Mouse (Mus musculus) embryonic facial prominence, embryonic 10.5 days (tissue): ENCODE measurements around the gene Naa10. TPM values are rescaled to one million over a fixed set of nuclear protein-coding genes. Genes with fewer than 3 reads are reported as not detected.

Experiments used
- DNase-seq: peaks from one replicate; pipeline ENCODE4 v3.0.0-alpha.2; 2017; ENCODE audit warnings: low spot score
- H3K27ac ChIP-seq: fragments of 300-500 bp; sonication (generic); replicated peaks from 2 replicates; pipeline ENCODE4 v1.5.1; 2016; ENCODE audit warnings: mild to moderate bottlenecking
- H3K27me3 ChIP-seq: fragments of 300-500 bp; sonication (generic); replicated peaks from 2 replicates; pipeline ENCODE4 v1.6.1; 2016; ENCODE audit warnings: low read depth, mild to moderate bottlenecking; ENCODE audit not compliant: poor library complexity, severe bottlenecking
- H3K36me3 ChIP-seq: fragments of 300-500 bp; sonication (generic); replicated peaks from 2 replicates; pipeline ENCODE4 v1.6.1; 2016; ENCODE audit warnings: mild to moderate bottlenecking, moderate library complexity
- H3K4me1 ChIP-seq: fragments of 300-500 bp; sonication (generic); 2 replicates; pipeline ENCODE4 v1.6.1; 2016
- H3K4me3 ChIP-seq: fragments of 300-500 bp; sonication (generic); 2 replicates; pipeline ENCODE4 v1.5.1; 2016; ENCODE audit warnings: mild to moderate bottlenecking, moderate library complexity
- H3K9me3 ChIP-seq: fragments of 300-500 bp; sonication (generic); 2 replicates; pipeline ENCODE4 v1.6.1; 2016; ENCODE audit warnings: mild to moderate bottlenecking
- WGBS: fragments of 180-500 bp; shearing (Covaris S2); methylation state at CpG from one replicate; pipeline ENCODE4 v1.1.7; 2016; 5-methylcytosine and 5-hydroxymethylcytosine counted together
- polyA plus RNA-seq: library from polyadenylated mRNA; unstranded; fragments of >200 nt; fragmentation: Nextera tagmentation; extraction: Ambion mirVana; gene quantifications from 2 replicates; pipeline ENCODE4 v1.2.1, GENCODE M21; 2016

The Naa10 gene
- 169 and 181 TPM in 2 replicates for polyA plus RNA-seq

DNA sequence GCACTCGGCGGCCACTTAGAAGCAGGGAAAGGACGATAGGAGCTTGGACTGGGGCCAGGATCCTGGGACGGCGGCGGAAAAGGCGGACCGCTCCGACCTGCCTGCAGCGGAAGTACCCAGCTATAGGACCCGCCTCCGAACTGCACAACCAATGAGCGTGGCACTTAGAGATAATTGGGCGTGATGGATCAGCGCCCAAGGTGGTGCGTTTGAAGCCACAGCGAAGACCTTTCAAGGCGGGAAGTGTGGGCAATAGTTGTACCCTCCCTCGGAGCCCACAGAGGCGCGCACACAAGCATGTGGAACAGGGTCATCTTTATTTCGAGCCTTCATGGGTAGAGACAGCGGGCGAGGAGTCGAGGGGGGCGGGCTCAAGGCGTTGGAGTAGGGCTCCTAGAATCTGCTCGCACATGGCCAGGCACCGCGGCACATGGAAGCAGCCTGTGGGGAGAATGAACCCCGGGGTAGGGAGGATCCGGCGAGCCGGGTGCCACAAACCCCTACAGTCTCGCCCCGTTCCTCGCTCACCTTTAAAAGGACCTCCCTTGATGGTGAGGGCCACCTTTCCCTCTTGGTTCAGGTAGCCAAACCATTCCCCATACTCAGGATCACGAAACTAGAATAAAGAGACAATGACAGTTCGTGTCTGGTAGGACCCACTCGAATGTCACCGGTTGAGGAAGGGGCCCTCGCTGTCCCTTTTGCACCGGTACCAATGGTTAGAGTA, at the start of gene Naa10, which contains the start of gene Arhgap4:
Gene Naa10 (minus strand): TSS at position 122 of the 727 bp plus-strand sequence.
Gene Arhgap4 (minus strand): TSS at position 48 of the 727 bp plus-strand sequence.
- Histone ChIP-seq H3K9me3 (no peaks in the 10 kb centered on the region), H3K27ac (peak within 1 kb of the TSS; percentile 87), H3K27me3 (no peaks in the 10 kb centered on the region; the same call in 1 of the 2 replicates), H3K4me1 (peaks cover 6% of the 10 kb centered on the region; the same call in 1 of the 2 replicates), H3K36me3 (peaks cover 32% of the 10 kb centered on the region), H3K4me3 (peak within 1 kb of the TSS; percentile 68)
- WGBS = 20% methylated on average over 43 of the region's 43 CpGs
- DNase-seq = peak; percentile 88

DNA sequence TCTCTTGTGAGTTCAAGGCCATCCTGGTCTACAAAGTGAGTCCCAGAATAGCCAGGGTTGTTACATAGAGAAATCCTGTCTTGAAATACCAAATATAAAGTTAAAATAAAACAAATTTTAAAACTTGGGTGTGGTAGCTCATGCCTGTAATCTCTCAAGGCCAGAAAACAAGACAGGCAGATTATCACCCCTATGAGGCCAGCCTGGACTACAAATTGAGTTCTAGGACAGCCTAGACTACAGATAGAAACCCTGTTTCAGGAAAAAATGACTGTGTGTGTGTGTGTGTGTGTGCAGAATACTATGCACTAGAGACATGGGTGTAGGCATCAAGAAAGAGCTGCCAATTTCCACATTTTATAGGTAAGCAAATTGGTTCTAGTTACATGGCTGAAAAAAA, 49.0 kb upstream of the Naa10 start:
- no peaks in the 10 kb centered on the region for H3K36me3 ChIP-seq
- no peaks in the 10 kb centered on the region; the same call in 1 of the 2 replicates for H3K9me3 ChIP-seq
- H3K4me1 ChIP-seq = 0 out of 2 replicates have a peak, but pooled peaks cover 4% of the 10 kb centered on the region
- H3K27ac ChIP-seq = no peak overlapping the region
- H3K27me3 ChIP-seq = peaks cover 18% of the 10 kb centered on the region; the same call in 1 of the 2 replicates
- no peak for DNase-seq
- no peak overlapping the region for H3K4me3 ChIP-seq

DNA sequence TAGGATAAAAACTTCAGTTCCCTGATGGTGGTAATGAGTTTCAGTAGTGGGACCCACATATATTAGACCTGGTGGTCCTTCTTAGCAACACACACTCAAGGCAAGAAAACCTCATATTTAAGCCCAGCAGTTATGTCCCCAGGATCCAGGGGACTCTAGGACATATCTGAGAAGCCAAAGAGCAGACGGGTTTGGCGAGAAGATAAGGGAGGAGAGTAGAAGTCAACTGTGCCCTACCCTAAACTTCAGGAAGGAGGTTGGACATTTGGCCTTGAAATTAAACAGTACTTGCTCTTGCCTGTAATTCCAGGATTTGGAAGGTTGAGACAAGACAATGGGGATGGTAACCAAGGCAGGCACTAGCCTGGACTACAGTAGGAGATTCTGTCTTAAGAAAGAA, 48.0 kb upstream of the Naa10 start:
- Histone ChIP-seq H3K4me3 (no peak overlapping the region), H3K36me3 (no peaks in the 10 kb centered on the region), H3K4me1 (peaks cover 4% of the 10 kb centered on the region; the same call in 1 of the 2 replicates), H3K9me3 (no peaks in the 10 kb centered on the region; the same call in 1 of the 2 replicates), H3K27ac (no peak overlapping the region), H3K27me3 (peaks cover 19% of the 10 kb centered on the region; the same call in 1 of the 2 replicates)
- WGBS = 86% methylated on average over 2 of the region's 2 CpGs
- no peak for DNase-seq

DNA sequence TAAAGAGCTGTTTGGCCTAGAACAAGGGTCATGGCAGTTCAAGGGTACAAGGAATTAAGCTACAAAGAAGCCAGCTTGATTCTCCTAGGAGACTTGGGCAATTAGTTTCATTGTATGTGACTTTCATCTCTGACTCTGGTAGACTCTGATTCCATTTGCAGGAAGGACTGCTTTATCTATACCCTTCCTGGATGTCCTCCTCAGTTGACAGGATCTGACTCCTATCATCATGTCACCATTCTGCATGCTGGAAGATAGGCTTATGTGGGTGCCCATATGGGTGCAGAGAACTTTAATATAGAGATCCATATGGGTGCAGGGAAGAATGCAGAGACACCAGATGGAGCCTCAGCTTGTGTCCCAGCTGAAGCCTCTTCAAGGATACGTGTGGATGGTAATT, 47.4 kb upstream of the Naa10 start:
- H3K9me3 ChIP-seq = no peaks in the 10 kb centered on the region; the same call in 1 of the 2 replicates
- no peak for DNase-seq
- H3K4me3 ChIP-seq = no peak overlapping the region
- H3K4me1 ChIP-seq = peaks cover 10% of the 10 kb centered on the region
- H3K27ac ChIP-seq = no peak overlapping the region
- 79% methylated on average over 1 of the region's 1 CpGs for WGBS
- peaks cover 25% of the 10 kb centered on the region; the same call in 1 of the 2 replicates for H3K27me3 ChIP-seq
- peaks cover 5% of the 10 kb centered on the region for H3K36me3 ChIP-seq

DNA sequence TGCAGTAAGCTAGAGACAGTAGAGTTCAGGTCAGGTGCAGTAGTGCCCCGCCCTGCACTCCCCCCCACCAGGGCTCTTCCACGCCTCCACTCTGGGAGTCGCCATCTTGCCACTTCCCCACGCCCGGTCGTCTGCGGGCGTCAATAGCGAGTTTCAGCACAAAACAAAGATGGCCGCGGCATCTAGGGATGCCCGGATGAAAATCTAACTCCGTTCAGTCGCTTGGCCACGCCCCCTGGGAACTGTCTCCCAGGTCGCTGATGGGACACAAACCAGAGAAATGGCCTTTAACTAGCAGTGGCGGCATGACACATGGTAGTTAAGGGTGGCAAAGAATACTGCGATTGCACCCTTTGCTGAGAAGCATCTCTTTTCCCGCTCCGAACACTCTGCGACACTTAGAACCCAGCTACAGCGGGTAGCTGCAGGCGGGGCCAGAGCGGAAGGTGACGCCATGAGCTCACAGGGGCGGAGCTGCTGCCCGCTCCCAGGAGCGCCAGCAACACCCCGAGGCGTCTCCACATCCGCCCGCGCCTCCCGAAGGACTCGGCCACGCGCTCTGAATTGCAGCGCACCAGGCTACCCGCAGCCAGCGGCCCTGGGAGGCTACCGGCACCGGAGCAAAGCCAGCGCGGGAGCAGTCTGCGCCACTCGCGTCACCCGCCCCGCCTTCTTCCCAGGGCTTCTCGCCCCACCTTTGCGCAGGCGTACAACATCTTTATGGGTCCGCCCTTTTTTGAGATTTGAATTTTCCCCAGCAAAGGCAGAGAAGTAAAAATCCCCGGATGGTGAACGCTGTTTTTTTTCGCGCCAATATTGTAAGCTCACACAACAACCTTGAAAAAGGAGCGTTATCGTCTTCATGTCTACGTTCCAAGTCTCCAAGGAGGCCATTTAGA, 45.7 kb upstream of the Naa10 start:
- peaks cover 25% of the 10 kb centered on the region for H3K4me1 ChIP-seq
- peak overlapping the region; percentile 96 for H3K27ac ChIP-seq
- H3K27me3 ChIP-seq = peaks cover 25% of the 10 kb centered on the region; the same call in 1 of the 2 replicates
- peak; percentile 90 for DNase-seq
- peaks cover 19% of the 10 kb centered on the region for H3K36me3 ChIP-seq
- H3K9me3 ChIP-seq = no peaks in the 10 kb centered on the region; the same call in 1 of the 2 replicates
- H3K4me3 ChIP-seq = peak overlapping the region; percentile 76
- WGBS = 15% methylated on average over 60 of the region's 60 CpGs

DNA sequence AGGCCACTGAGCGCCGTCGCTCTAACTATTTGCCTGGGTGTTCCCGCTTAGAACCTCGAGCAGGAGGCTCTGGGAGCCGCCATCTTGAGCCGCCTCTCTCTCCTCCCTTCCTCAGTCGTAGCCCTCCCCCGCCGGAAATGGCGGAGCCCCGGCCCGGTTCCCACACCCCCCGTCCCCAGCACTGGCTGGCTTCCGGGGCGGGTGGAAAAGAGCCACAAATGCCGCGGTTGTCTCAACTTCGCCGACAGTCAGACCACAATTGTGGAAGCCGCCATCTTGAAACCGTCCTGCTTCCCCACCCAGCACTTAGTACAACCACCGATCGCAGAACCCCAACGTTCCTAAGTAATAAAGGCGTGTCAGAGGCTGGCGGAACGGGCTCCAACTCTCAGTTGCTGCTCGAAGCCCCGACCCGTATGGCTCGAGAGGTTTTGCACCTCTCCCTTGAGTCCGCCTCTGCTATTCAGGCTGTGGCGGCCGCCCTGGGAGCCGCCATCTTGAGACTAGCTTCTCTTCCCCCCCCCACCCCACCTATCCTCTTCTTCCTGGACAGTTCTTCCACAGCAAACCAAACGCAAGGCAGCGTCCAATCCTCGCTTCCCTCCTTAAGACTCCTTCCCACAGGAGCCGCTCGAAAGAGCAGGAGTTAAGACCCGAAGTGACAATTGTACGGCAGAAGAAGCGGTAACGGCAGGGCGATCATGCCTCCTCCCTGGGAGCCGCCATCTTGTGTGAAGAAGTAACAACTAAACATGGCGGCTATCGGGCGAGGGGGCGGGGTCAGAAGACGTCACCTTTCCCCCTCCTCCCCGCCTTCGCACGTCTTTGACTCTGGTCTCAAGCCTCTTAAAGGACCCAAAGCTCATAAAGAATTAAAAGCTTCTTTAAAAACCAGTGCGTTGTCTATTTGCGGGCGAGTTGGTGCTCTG, 44.8 kb upstream of the Naa10 start, which contains the start of gene Hcfc1:
Gene Hcfc1 (minus strand): TSS at position 110 of the 929 bp plus-strand sequence.
- H3K9me3 ChIP-seq = no peaks in the 10 kb centered on the region; the same call in 1 of the 2 replicates
- peaks cover 25% of the 10 kb centered on the region for H3K4me1 ChIP-seq
- H3K36me3 ChIP-seq = peaks cover 28% of the 10 kb centered on the region
- WGBS = 14% methylated on average over 58 of the region's 58 CpGs
- peak; percentile 89 for DNase-seq
- peak within 1 kb of the TSS; percentile 76 for H3K4me3 ChIP-seq
- peaks cover 25% of the 10 kb centered on the region; the same call in 1 of the 2 replicates for H3K27me3 ChIP-seq
- peak within 1 kb of the TSS; percentile 96 for H3K27ac ChIP-seq

DNA sequence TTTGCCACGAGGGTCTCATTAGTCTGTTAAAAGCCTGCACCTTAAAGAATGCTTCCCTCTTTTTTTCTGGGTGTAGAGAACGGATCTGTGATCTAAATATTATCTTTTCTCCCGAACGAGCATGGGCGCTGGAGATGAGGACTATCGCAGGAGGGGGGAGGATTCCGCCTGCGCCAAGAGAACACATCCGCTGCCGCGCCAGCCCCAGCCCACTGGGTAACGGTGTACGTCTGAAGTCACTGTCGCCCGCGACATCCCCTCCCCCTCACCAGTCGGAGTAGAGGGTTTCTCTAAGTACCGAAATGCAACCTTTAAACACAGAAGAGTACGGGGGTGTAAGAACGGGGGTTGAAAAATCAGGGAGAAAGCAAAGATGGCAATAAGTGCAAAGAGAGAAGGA, 43.6 kb upstream of the Naa10 start:
- H3K27me3 ChIP-seq = peaks cover 25% of the 10 kb centered on the region; the same call in 1 of the 2 replicates
- WGBS = 20% methylated on average over 20 of the region's 20 CpGs
- peak; percentile 39 for DNase-seq
- peak overlapping the region; percentile 76 for H3K4me3 ChIP-seq
- peaks cover 40% of the 10 kb centered on the region for H3K36me3 ChIP-seq
- H3K9me3 ChIP-seq = no peaks in the 10 kb centered on the region; the same call in 1 of the 2 replicates
- H3K27ac ChIP-seq = peak overlapping the region; percentile 96
- H3K4me1 ChIP-seq = peaks cover 25% of the 10 kb centered on the region

DNA sequence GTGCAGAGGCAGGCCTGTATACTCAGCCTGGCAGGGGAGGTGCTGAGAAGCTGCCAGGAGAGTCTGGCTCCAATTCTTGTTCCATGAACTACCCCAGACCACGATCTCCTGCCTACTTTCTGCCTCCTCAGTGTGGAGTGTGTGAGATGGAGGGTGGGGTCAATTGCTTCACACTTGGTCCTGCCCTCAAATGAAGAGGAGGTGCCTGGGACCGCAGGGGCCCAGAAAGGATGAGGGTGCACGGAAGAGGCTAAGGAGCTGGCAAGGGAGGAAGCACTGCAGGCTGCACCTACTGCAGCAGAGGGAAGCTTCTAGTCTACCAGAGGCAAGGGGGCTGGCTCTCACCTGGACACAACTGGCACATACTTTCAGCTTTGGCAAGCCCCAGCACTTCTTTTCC, 42.6 kb upstream of the Naa10 start:
- Histone ChIP-seq H3K36me3 (peaks cover 49% of the 10 kb centered on the region), H3K27me3 (peaks cover 27% of the 10 kb centered on the region; the same call in 1 of the 2 replicates), H3K4me1 (peaks cover 25% of the 10 kb centered on the region), H3K9me3 (no peaks in the 10 kb centered on the region; the same call in 1 of the 2 replicates), H3K4me3 (peak overlapping the region; percentile 76), H3K27ac (peak overlapping the region; percentile 96; the same call in 1 of the 2 replicates)
- WGBS = 55% methylated on average over 3 of the region's 3 CpGs
- DNase-seq = no peak

DNA sequence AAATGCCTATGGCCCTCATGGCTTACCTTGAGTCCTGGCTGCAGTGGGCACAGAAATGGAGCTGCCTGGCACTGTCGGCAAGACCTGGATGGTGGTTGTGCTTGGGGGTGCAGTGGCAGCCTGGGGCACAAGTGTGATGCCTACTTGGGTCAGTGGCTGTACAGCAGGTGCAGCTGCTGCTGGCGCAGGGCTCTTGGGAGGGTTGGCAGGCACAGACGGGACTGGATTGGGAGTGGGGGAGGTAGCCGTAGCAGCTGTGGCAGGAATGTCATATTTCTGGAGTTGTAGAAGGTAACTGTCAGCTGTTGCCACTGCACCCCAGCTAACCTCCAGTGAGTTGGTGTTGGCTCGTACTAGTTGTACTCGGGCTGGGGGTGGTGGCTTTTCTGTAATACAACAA, 33.2 kb upstream of the Naa10 start:
- 97% methylated on average over 6 of the region's 6 CpGs for whole genome bisulfite sequencing
- Histone ChIP-seq H3K4me3 (no peak overlapping the region), H3K4me1 (no peaks in the 10 kb centered on the region), H3K27me3 (0 out of 2 replicates have a peak, but pooled peaks cover 8% of the 10 kb centered on the region), H3K27ac (no peak overlapping the region), H3K9me3 (no peaks in the 10 kb centered on the region), H3K36me3 (peaks cover 100% of the 10 kb centered on the region)
- DNase-seq = no peak

DNA sequence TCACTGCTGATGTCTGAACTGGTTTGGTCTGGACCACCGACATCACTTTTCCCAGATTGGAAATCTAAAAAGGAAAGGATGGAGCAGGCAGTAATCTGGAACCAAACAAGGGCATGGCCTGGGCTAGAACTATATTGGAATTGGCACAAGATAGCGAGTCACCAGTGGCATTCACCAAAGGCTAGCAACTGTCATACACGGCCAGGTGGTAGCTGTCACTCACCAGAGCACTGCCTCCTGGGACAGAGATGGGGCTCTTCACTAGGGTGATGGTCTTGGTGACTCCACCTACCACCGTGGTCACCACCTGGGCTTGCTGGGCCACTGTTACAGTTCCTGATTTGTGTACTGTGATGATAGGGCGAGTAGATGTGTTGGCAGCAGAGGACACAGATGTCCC, 30.9 kb upstream of the Naa10 start:
- H3K9me3 ChIP-seq = no peaks in the 10 kb centered on the region
- WGBS = 89% methylated on average over 5 of the region's 5 CpGs
- H3K27me3 ChIP-seq = 0 out of 2 replicates have a peak, but pooled peaks cover 4% of the 10 kb centered on the region
- peaks cover 100% of the 10 kb centered on the region for H3K36me3 ChIP-seq
- H3K27ac ChIP-seq = no peak overlapping the region
- no peak overlapping the region for H3K4me3 ChIP-seq
- no peak for DNase-seq
- H3K4me1 ChIP-seq = no peaks in the 10 kb centered on the region

DNA sequence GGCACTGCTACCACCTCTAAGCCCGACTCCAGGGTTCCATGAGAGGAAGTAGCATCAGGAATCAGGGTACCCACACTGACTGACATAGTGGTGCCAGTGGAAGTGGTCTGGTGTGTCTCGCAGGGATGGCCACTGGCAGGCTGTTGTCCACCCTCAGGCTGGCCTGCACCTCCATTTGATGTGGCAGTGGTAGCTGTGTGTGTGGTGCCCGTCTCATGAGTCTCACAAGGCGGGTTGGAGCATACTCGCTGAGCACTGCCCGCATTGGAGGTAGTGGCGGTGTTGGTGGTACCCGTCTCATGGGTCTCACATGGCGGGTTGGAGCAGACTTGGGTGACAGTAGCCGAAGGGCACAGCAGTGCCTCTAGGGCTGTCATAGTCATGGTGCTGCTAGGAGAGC, 27.6 kb upstream of the Naa10 start:
- WGBS = 94% methylated on average over 10 of the region's 10 CpGs
- H3K27ac ChIP-seq = no peak overlapping the region
- peaks cover 100% of the 10 kb centered on the region for H3K36me3 ChIP-seq
- DNase-seq = no peak
- no peaks in the 10 kb centered on the region for H3K27me3 ChIP-seq
- no peaks in the 10 kb centered on the region for H3K9me3 ChIP-seq
- no peak overlapping the region for H3K4me3 ChIP-seq
- H3K4me1 ChIP-seq = no peaks in the 10 kb centered on the region
